ENCODE assay signal across 22 mouse cellular contexts in the genomic region with DNA sequence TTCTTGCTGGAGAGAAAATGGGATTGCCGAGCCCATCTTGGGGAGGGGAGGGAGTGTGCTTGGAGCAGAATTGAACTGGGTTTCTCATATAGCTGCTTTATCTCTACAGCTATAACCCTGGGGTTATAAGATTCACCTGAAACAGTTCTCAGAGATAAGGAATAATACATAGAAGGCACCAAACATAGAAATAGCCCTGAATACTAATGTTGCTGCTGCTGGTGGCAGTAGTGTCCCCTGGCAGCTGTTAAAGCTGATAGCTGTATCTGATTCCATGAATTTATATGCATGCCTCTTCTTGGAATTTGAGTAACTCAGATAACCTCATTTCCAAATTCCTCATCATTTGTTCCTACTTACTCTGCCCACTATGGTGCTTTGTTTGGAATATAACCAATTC.
"Had no signal": no experiment of that assay in that cellular context is flagged by ENCODE, and none has a peak within 500 bp of the region (broad histone marks: within the 10 kb centered on the region; RNA-seq: fewer than 3 reads in every experiment).

No protein-coding gene starts in this region.

- H3K4me2 ChIP-seq: intestine, embryonic 15.5 days; kidney, embryonic 15.5 days; limb, embryonic 12.5 days; limb, embryonic 15.5 days; lung, embryonic 14.5 days; midbrain, embryonic 12.5 days; neural tube, embryonic 13.5 days had no signal

- H3K27ac ChIP-seq: intestine, embryonic 15.5 days; kidney, embryonic 15.5 days; left cerebral cortex, adult 2 months; limb, embryonic 12.5 days; limb, embryonic 15.5 days; macrophage; midbrain, embryonic 12.5 days; neural tube, embryonic 13.5 days; stomach, postnatal 0 days had no signal

- DNase-seq: kidney, adult 11 months; kidney, adult 8-10 months; kidney, postnatal 10 days; kidney, postnatal 36 days; layer of hippocampus, postnatal 36 days; left cerebral cortex, postnatal 4 days; lung, embryonic 14.5 days; retina, postnatal 1 day; right cerebral cortex, postnatal 25 days; thymus, adult 18-20 months; thymus, postnatal 36 days had no signal

- H3K9me3 ChIP-seq: intestine, embryonic 15.5 days; kidney, embryonic 15.5 days; limb, embryonic 12.5 days; limb, embryonic 15.5 days; midbrain, embryonic 12.5 days; neural tube, embryonic 13.5 days had no signal

- ATAC-seq: intestine, embryonic 15.5 days; lung, postnatal 0 days had no signal

- H3K36me3 ChIP-seq: intestine, embryonic 15.5 days; kidney, embryonic 15.5 days; limb, embryonic 12.5 days; limb, embryonic 15.5 days; midbrain, embryonic 12.5 days; neural tube, embryonic 13.5 days had no signal

- H3K4me1 ChIP-seq: intestine, embryonic 15.5 days; kidney, embryonic 15.5 days; limb, embryonic 12.5 days; limb, embryonic 15.5 days; midbrain, embryonic 12.5 days had no signal

- H3K27me3 ChIP-seq: intestine, embryonic 15.5 days; kidney, embryonic 15.5 days; limb, embryonic 12.5 days; limb, embryonic 15.5 days; midbrain, embryonic 12.5 days; neural tube, embryonic 13.5 days had no signal

- H3K4me3 ChIP-seq: intestine, embryonic 15.5 days; kidney, embryonic 15.5 days; left cerebral cortex, adult 2 months; limb, embryonic 12.5 days; limb, embryonic 15.5 days; midbrain, embryonic 12.5 days; myocyte; neural tube, embryonic 13.5 days had no signal

- H3K9ac ChIP-seq: intestine, embryonic 15.5 days; kidney, embryonic 15.5 days; limb, embryonic 12.5 days; limb, embryonic 15.5 days; lung, embryonic 14.5 days; midbrain, embryonic 12.5 days; neural tube, embryonic 13.5 days had no signal
